Mouse (Mus musculus) G1E (cell line): Measurements from ENCODE around the gene Hspb3. TPM values are rescaled to one million over a fixed set of nuclear protein-coding genes. Genes with fewer than 3 reads are reported as not detected.

Experiments
- ATAC-seq: 2 replicates; pipeline ENCODE4 v1.8.0; 2016; ENCODE audit warnings: mild to moderate bottlenecking; ENCODE audit not compliant: insufficient number of reproducible peaks, poor library complexity, low FRiP score, severe bottlenecking; ENCODE audit errors: extremely low read depth
- DNase-seq: peaks from one replicate; pipeline ENCODE4 v3.0.0; 2012; ENCODE audit warnings: low spot score
- H3K27me3 ChIP-seq: 2 replicates; pipeline ENCODE4 v1.6.1; 2012; ENCODE audit warnings: mild to moderate bottlenecking, low read length, inconsistent platforms; ENCODE audit not compliant: insufficient read depth
- H3K36me3 ChIP-seq: replicated peaks from 2 replicates; pipeline ENCODE3; 2012; ENCODE audit warnings: mild to moderate bottlenecking, inconsistent platforms
- H3K4me1 ChIP-seq: 2 replicates; pipeline ENCODE4 v1.6.1; 2012; ENCODE audit warnings: low read depth, low read length, inconsistent platforms, mixed read lengths; ENCODE audit not compliant: insufficient read depth
- H3K4me3 ChIP-seq: 2 replicates; pipeline ENCODE4 v1.5.1; 2012; ENCODE audit warnings: low read depth, mild to moderate bottlenecking, inconsistent platforms, low read length, moderate library complexity, mixed read lengths
- H3K9me3 ChIP-seq: replicated peaks from 2 replicates; pipeline ENCODE4 v1.6.1; 2012; ENCODE audit warnings: inconsistent platforms
- CTCF ChIP-seq: IDR thresholded peaks from 2 replicates; pipeline ENCODE4 v1.5.1; 2012; ENCODE audit warnings: low read depth, low read length, inconsistent platforms, mixed read lengths
- GATA1 ChIP-seq: IDR thresholded peaks from 2 replicates; pipeline ENCODE4 v1.6.1; 2012; ENCODE audit warnings: borderline replicate concordance, low read length, inconsistent platforms, mixed read lengths
- GATA2 ChIP-seq: IDR thresholded peaks from 2 replicates; pipeline ENCODE4 v1.6.1; 2012; ENCODE audit warnings: low read depth, low read length, inconsistent platforms, borderline replicate concordance
- POLR2AphosphoS5 ChIP-seq: IDR thresholded peaks from 2 replicates; pipeline ENCODE4 v1.6.1; 2012; ENCODE audit warnings: low read depth, low read length, inconsistent platforms; ENCODE audit not compliant: insufficient replicate concordance
- TAL1 ChIP-seq: conservative IDR thresholded peaks from 2 replicates; pipeline ENCODE4 v1.6.1; 2012; ENCODE audit warnings: low read depth, low read length, inconsistent platforms, mixed read lengths
- polyA plus RNA-seq: library from polyadenylated mRNA; stranded (reverse); fragments of >175 nt; gene quantifications from 2 replicates; pipeline ENCODE4 v1.2.3, GENCODE M21; 2012
- total RNA-seq, 2 experiments: library from RNA; stranded (forward) in 1 of 2; stranded (reverse) in 1 of 2; fragments of 200-1000 nt in 1 of 2; fragments of >200 nt in 1 of 2; fragmentation: Nextera tagmentation in 1 of 2; gene quantifications; 2 replicates each; pipeline ENCODE4 v1.2.3; 2014 to 2017

The Hspb3 gene
- total and polyA plus RNA-seq, 3 experiments, result not detected

DNA sequence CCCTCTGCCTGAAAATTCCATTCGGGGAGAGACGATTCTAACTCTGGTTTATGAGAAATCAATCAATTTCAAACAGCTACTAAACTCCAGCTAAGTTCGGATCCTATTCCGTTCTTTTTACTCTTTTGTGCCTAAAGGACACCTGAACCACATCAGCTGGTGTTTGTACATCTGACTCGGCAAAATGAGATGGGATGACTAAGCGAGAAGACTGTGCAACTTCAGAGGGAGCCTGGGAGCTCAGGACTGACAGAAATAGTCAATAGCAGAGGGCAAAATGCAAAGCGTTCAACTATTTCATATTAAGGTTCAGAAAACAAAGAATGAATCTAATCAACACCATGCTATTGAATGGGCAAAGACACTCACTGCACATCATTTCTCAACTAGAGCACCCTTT lies 407 bp upstream of the Hspb3 start:
- DNase-seq (no peak), ATAC-seq (no peak)
- no peak overlapping the region for H3K4me3 ChIP-seq
- no peak for TF ChIP-seq GATA2
- TF ChIP-seq GATA1, result no peak
- no peak for TF ChIP-seq CTCF
- no peaks in the 10 kb centered on the region for H3K36me3 ChIP-seq
- H3K9me3 ChIP-seq, result no peaks in the 10 kb centered on the region
- no peaks in the 10 kb centered on the region for H3K4me1 ChIP-seq
- H3K27me3 ChIP-seq, result peaks cover 52% of the 10 kb centered on the region

- no peak for DNase-seq
- no peak for ATAC-seq
- no peaks in the 10 kb centered on the region for H3K9me3 ChIP-seq
- no peaks in the 10 kb centered on the region for H3K36me3 ChIP-seq
- H3K4me1 ChIP-seq, result no peaks in the 10 kb centered on the region
- no peak for TF ChIP-seq CTCF
- no peak for TF ChIP-seq TAL1
- TF ChIP-seq POLR2AphosphoS5, result no peak
- no peak for TF ChIP-seq GATA1
- peaks cover 45% of the 10 kb centered on the region for H3K27me3 ChIP-seq
- H3K4me3 ChIP-seq, result no peak overlapping the region
Observed at GRCm38 (mm10) chr13:113661826-113662271, 1.6 kb downstream of the Hspb3 start.

- no peaks in the 10 kb centered on the region for H3K36me3 ChIP-seq
- TF ChIP-seq GATA2, result no peak
- TF ChIP-seq GATA1, result no peak
- TF ChIP-seq TAL1, result no peak
- no peak for TF ChIP-seq CTCF
- TF ChIP-seq POLR2AphosphoS5, result no peak
- ATAC-seq, result peak; percentile 88
- no peaks in the 10 kb centered on the region for H3K4me1 ChIP-seq
- no peak for DNase-seq
- no peaks in the 10 kb centered on the region for H3K9me3 ChIP-seq
- H3K4me3 ChIP-seq, result no peak overlapping the region
- H3K27me3 ChIP-seq, result peaks cover 49% of the 10 kb centered on the region
Observed at GRCm38 (mm10) chr13:113660576-113661310, 2.7 kb downstream of the Hspb3 start.

DNA sequence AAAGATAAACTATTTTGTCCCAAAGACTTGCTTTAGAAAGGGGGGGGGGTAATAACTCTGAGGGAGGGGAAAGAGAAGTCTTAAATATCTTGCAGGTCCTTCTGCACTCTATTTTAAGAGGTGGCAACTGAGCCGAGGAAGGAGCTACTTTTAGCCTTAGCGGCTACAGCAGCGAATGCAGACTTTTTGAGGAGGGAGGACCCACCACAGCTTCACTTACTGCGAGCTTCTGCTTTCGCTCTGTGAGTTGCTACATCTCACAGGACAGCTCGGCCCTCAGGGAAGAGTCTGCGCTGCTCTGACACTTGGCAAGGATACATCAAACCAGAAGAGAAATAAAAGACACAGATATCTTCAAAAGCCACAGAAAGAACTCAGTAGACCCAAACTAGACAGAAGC lies 6.3 kb downstream of the Hspb3 start:
- DNase-seq (no peak), ATAC-seq (no peak)
- no peaks in the 10 kb centered on the region for H3K9me3 ChIP-seq
- peaks cover 40% of the 10 kb centered on the region for H3K27me3 ChIP-seq
- no peaks in the 10 kb centered on the region for H3K4me1 ChIP-seq
- TF ChIP-seq TAL1 (no peak), GATA1 (no peak), CTCF (no peak), POLR2AphosphoS5 (no peak), GATA2 (no peak)
- no peak overlapping the region for H3K4me3 ChIP-seq
- H3K36me3 ChIP-seq, result no peaks in the 10 kb centered on the region

- no peaks in the 10 kb centered on the region for H3K9me3 ChIP-seq
- H3K4me1 ChIP-seq, result no peaks in the 10 kb centered on the region
- H3K36me3 ChIP-seq, result no peaks in the 10 kb centered on the region
- H3K27me3 ChIP-seq, result peaks cover 35% of the 10 kb centered on the region
- no peak for ATAC-seq
- TF ChIP-seq GATA2, result no peak
- no peak for TF ChIP-seq POLR2AphosphoS5
- no peak for TF ChIP-seq TAL1
- no peak for TF ChIP-seq GATA1
- no peak for TF ChIP-seq CTCF
- H3K4me3 ChIP-seq, result no peak overlapping the region
- DNase-seq, result no peak
Observed at GRCm38 (mm10) chr13:113656639-113657038, 6.8 kb downstream of the Hspb3 start.

DNA sequence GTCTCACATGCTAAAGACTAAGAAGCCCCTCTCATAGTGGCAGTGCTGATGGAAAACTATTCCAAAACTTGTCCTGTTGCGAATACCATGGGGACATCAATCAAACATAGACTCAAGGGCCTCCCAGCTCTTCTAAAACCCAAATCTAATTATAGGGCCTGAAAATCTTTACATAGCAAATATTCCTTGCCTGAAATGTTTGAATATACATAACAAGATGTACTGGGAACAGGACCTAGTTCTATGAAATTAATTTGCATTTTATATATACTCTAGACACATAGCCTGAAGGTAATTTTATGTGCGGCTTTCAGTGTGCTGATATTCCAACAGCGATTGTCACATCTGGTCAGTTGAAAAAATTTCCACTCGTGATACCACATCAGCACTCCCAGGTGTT lies 8.0 kb downstream of the Hspb3 start:
- no peak for TF ChIP-seq CTCF
- TF ChIP-seq TAL1, result no peak
- no peak for DNase-seq

More for the DNA sequence above, 8.0 kb downstream of the Hspb3 start:
- H3K27me3 ChIP-seq, result peaks cover 28% of the 10 kb centered on the region
- ATAC-seq, result no peak
- no peak overlapping the region for H3K4me3 ChIP-seq
- H3K36me3 ChIP-seq, result no peaks in the 10 kb centered on the region
- H3K4me1 ChIP-seq, result no peaks in the 10 kb centered on the region
- no peaks in the 10 kb centered on the region for H3K9me3 ChIP-seq
